Mouse (Mus musculus) testis, postnatal 14 days (tissue): ENCODE results near the gene Gm45713.
"Not testable (repeated sequence)": the region's sequence is repeated elsewhere in the genome, so short reads cannot be mapped to it uniquely, and the experiment has no call there.

Source experiments
- DNase-seq: peaks from one replicate; pipeline ENCODE4 v3.0.0; 2021; ENCODE audit warnings: low spot score

Gm45713 gene

DNA sequence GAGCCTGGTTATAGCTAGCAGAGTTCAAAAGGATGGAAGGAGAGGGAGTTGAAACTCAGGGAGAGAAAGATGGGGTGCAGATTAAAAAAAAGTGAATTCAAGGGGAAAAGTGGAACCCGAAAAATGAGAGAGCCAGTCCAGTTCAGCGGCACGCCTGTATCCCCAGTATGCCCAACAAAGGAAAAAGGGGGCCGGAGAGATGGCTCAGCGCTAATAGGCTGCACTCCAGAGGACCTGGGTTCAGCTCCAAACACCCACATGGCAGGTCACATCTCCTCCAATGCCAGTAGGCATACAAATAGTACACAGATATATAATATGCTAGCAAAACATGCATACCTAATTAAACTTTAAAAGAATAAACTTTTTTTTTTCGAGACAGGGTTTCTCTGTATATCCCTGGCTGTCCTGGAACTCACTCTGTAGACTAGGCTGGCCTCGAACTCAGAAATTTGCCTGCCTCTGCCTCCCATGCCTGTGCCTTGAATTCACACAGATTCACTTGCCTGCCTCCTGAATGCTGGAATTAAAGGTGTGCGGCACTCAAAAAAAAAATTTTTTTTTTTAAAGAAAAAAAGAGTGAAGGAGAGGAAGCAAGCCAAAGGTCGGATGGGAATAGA, 27.1 kb upstream of the Gm45713 start:
- no peak for DNase-seq

DNA sequence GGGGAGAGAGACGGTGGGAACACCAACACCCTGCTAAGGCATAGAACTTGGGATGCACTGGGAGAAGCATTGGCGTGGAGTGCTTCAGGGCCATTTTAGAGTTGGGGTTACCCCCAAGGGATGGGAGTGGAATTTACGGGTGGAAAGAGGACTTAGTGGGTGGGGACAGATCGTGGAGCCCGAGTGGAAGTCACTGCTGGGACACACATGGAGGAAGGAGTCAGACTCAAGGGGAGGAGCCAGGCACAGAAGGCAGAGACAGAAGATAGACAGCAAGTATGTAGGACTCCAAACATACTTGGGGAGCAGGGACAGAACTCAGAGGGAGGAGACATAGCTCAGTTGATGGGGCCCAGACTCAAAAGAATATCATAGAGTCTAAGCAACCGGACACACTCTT, 26.5 kb upstream of the Gm45713 start:
- DNase-seq, result no peak

DNA sequence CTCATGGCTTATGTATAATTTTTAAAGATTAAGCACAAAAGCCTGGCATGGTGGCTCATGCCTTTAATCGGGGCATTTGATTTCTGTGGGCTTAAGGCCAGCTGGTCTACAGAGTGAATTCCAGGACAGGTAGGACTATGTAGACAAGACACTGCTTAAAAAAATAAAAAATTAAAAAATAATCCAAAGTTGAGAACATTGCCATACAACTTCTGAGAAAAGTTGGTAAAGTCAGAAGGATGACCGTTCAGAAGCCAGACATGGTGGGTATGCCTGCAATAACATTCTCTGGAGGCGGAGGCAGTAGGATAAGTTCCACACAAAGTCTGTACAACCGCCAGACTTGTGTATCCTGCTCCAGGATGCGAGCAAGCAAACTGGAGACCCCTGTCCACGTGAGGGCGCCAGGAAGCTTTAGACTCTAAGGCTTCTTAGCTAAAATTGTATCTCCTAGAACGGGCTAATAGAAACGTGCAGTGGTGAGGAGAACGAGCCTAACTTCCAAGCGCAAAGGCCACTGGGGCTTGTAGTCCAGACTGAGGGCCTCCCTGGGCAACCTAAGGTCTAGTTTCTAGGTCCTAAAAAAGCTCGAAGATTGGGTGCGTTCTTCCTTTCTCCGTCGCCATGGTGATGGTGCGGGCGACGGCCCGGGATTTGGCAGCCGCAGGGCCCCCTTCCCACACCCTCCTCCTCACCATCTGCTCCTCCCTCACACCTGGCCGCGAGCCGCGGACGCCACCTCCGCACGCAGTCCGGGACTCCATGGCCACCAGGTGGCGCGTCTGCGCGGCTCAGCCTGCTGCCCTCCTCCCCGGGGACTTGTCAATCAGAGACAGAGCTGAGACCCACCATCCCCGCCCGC, 25.8 kb upstream of the Gm45713 start:
- DNase-seq, result peak; percentile 89

DNA sequence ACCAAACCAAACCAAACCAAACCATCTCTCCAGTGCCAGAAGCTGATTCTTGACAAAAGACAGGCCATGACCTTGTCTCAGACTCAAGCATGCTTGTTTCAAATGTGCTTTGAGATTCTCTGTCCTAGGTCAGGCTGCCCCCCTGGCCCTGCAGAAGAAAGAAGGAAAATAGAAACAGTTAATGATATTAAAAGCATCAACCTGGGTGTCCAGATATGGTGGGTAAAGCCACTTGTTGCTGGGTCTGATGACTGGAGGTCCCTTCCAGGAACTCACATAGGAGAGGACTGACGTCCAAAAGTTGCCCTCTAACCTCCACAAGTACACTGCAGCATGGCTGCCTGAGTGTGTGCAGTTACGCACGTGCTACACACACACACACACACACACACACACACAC, 24.8 kb upstream of the Gm45713 start:
- no peak for DNase-seq

DNA sequence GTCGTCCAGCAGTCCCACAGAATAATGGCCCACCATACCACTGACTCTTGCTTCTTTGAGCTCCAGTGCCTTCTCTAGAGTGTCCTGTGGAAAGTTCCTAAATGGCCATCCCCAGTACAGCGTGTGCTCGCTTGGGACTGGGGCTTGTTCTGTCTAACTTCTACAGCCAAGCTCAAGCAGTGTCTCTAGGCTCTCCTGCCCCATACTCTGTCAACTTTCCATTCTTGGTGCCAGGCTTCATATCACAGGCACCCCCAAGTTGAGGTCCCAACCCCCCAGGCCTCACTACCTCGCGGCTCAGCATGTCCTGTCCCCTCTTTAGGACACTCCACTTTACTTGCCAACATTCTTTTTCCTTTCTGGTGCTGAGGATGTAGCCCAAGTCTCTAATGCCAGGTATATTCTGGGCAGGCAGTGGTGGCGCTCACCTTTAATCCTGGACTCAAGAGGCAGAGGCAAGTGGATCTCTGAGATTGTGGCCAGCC, 24.3 kb upstream of the Gm45713 start:
- DNase-seq, result no peak

DNA sequence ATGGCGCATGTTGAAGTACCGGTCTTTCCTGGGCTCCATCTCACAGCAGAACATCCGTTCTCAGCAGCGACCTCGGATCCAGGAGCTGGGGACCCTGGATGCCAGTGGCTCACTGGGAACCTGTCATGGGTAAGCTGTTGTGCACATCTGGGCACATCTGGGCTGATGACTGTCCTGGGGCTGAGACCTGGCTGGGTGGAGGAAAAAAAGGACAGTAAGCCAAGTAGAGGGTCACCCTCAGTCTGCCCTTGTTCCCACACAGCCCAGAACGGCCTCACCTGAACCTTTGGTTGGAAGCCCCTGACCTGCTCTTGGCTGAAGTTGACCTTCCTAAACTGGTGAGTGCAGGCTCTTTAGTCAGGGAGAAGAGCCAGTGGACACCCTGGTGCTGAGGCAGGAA, 23.0 kb upstream of the Gm45713 start:
- DNase-seq, result no peak

DNA sequence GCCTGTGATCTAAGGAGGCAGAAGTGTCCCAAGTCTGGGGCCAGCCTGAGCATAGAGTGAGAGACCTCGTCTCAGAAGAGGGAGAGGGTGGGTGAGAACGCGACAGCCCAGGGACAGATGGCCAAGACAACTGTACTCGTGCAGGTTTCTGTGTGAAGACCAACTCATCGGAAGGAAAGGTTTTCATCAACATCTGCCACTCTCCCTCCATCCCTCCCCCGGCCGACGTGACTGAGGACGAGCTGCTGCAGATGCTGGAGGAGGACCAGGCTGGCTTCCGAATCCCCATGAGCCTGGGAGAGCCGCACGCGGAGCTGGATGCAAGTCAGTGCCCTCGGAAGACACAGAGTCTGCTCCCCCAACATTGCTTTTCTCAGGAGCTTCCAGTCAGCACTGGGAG, 21.4 kb upstream of the Gm45713 start:
- DNase-seq, result no peak

DNA sequence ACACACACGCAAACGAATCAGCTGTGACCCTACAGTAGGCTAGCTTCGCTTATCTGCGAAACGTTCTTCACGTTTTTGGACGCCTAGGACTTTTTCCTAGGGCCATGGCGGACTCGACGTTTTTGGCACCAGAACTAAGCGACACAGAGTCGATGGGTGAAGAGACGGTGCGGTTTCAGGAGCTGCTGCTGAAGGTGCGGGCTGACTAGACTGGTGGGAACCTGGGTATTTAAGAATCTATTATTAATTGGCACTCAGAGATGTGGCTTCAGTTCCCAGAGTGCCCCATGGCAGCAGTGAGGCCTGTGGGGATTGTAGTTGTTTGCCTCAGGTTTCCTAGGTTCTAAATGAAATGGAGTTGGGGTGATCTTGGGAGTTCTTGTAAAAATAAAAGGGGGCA, 20.2 kb upstream of the Gm45713 start:
- DNase-seq, result no peak

DNA sequence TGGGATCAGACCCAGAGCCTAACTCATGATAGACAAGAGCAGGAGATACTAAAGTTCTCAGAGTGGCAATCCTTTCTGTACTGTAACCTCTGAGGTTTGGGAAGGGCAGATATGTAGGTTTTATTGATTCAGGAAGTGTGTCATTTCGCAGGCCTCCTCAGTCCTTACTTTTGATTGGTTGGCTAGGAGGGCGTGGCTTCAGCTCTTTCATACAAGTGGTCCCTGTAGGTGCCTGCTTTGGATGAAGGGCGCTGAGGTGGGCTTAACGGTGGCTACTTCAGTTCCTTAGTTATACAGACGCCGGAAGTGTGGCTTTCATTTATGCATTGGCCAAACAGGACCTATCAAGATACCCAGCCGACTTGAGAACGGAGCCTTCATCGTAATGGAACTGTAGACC, 19.6 kb upstream of the Gm45713 start:
- no peak for DNase-seq

DNA sequence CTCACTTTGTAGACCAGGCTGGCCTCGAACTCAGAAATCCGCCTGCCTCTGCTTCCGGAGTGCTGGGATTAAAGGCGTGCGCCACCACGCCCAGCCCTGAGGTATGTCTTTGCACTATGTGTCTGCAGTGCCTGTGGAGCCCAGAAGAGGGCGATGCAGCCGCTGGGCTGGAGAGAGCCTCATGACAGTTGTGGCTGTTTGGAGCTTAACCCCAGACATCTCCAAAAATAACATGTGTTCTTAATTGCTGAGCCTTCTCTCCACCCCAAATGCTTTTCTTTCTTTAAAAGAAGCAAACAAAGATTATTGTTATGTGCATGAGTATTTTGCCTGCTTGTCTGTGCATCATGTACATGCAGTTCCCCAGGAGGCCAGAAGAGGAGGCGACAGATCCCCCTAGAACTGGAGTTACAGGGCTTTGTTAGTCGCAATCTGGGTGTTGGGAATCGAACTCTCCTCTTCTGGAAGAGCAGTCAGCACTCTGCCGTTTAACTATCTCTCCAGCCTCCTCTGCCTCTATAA, 19.0 kb upstream of the Gm45713 start:
- no peak for DNase-seq

DNA sequence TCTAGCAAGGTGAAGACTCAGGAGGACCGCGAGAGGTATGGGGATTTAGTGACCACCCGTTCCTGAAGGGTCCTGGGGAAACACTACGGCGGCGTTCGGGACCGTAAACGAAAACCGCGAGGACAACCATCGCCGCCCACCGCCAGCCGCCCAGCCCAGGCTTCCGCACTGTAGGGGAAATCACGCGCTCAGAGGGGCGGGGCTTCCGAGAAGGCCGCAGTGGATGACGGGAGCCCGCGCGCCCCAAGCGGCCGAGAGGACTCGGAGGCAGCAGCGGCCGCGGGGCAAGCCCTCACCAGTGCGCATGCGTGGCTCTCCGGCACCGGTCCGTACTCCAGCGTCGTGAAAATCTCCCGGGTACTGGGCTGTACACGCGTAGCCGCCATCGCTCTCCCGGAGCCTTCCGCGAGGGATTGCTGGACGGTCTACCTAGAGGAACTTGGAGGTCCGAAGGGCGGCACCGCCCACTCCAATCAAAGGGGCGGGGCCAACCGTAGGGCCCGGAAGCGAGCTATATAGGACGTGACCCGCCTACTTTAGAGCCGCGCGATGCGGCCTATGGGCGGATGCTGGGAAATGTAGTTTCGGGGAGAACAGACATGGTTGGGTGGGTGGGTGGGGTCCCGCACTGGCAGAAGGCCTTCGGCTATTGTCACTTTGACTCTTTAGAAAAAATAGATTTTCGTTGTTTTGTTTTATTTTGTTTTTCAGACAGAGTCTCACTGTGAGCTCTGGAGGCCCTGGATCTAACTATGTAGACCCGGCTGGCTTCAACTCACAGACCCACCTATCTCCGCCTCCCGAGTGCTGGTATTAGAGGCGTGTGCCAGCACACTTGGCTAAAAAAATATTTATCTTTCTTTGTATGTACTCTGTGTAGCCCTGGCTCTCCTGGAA, 18.3 kb upstream of the Gm45713 start, which contains the start of the genes Pih1d1 and Aldh16a1:
Pih1d1 (plus strand) TSS at position 208 of the 897 bp plus-strand sequence.
Aldh16a1 (minus strand) TSS at position 489 of the 897 bp plus-strand sequence.
- DNase-seq, result peak; percentile 97

DNA sequence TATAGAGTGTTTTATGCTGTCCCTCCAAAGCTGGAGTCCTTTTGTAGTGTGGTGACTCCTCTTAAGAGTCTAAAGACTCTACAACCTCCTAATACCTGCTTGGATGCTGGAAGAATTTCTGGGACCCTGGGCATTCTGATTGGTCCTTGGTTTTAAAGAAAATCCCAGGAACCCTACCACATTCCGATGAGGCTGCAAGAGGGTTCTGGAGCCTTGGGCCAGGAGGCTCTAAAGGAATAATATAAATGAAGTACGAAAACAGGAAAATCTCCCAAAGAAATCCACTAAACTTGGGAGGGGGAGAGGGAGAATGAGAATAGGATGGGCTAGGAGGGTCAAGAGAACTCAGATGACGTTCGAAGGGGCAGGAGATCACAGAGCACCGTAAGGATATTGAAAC, 17.6 kb upstream of the Gm45713 start:
- DNase-seq, result no peak

DNA sequence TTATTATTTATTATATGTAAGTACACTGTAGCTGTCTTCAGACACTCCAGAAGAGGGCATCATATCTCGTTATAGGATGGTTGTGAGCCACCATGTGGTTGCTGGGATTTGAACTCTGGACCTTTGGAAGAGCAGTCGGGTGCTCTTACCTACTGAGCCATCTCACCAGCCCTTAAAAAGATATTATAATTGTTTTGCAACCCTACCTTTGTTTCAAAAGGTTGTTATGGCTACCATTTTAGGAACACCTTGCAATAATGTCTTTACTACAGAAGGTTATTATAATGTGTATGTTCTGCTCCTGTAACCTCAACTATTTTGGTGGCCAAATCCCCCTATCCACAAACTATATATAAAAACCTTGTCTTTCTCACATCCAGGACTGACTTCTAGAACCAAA, 17.0 kb upstream of the Gm45713 start:
- not testable (repeated sequence) for DNase-seq

DNA sequence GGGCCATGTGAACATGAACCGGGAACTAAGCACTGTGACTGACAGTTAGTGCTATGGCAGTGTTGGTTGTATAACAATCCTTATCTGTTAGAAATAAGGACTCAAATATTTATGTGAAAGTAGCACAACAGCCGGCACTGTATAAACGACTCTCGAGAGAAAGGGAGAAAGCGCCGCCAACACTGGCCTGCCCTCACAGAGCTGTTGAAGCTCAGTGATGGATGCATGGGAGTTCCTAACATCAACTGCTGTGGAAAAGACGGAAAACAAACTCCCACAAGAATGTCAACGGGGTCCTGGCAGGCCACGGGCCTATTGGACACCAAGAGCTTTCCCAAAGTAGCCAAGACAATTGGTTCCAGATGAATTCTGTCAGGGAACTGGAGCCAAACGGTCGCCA, 15.3 kb upstream of the Gm45713 start:
- no peak for DNase-seq

DNA sequence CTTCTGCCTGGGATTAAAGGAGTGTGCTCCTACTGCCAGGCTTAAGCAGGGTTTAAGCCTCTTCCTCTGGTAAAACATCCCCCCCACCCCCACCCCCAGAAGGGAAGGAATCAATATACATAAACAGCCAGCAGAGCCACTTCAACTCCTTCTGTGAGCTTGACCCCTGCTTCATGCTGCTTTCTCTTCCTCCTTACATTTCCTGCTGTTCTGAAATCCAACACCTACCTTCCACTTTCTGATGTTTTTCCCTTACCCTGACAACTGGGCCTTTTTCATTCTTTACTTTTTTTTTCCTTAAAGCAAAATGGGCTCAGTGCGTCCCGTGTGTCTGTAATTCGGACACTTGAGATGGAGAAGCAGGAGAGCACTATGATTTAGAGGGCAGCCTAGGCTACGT, 14.3 kb upstream of the Gm45713 start:
- DNase-seq, result no peak

DNA sequence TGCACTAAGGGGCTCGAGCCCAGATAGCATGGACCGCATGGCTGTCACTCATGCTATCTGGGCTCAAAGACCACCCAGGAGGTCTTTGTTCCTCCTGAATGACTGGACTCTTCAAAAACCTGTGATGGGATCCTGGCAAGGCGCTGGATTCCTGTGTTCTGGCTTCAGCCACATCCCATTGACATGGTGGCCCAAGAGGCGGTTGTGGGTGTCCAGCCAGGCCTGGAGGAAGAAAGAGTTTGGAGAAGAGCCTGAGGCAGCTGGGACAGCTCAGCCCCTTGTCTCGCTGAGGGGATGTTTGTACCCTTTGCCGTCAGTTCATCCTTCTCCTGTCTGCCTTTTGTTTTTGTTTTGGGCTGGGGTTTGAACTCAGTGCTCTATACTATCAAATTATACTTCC, 13.5 kb upstream of the Gm45713 start:
- DNase-seq, result no peak

DNA sequence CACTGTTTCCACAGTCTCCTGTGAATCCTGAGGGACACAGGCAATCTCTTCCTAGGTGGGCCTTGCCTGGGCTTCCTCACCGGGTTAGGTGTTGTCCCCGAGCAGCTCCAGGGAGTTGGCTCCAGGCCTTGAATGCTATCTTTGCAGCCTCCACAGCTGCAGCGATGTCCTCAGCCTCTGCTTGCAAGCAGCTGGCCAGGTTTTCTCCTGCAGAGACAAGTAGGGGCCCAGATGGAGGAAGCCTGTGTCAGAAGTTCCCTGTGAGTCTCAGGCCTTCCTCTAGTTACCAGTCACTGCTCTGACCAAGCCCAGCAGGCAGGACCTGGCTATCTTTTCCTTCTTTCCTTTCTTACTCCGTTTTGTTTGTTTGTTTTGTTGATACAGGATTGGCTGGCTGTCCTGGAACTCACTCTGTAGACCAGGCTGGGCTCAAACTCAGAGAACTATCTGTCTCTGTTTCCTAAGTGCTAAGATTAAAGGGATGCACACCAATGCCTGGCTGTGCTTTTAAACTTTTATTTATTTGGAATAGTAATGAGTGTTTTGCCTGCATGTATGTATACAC, 12.6 kb upstream of the Gm45713 start:
- DNase-seq, result no peak

DNA sequence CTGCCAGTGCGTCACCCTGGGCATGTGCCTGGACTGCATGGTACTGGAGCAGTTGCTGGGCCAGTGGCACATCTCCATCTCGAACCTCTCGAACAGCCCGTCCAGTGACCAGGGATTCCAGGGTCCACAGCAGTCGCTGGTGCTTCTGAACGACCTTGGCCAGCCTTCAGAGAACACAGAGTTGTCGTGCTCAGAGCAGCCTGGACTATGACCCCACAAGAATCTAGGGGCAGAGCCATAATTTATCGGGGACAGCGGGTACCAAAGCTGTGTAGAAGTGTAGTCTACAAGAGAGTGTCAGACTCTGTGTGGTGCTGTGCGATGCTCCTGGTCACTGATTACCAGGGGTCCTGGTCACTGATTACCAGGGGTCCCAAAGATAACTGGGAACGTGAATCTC, 11.9 kb upstream of the Gm45713 start:
- no peak for DNase-seq

DNA sequence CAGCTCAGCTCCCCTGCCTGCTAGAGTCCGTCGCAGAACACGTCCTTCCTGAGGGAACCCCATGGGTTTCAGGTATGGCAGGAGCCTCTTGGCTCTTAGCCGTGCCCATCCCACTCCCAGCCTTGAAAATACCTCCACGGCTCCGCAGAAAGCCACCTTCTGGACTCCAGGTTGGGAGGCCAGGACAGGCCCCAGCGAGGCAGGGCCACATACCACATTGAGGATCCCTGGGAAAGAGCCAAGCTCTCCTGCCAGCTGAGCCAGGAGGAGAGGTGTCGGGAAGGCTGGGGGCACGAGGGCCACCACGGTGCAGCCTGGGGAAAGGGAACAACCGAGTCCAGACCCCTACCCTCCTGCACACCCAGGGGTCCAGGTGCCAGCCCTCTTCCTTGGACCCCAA, 11.2 kb upstream of the Gm45713 start:
- DNase-seq, result no peak

DNA sequence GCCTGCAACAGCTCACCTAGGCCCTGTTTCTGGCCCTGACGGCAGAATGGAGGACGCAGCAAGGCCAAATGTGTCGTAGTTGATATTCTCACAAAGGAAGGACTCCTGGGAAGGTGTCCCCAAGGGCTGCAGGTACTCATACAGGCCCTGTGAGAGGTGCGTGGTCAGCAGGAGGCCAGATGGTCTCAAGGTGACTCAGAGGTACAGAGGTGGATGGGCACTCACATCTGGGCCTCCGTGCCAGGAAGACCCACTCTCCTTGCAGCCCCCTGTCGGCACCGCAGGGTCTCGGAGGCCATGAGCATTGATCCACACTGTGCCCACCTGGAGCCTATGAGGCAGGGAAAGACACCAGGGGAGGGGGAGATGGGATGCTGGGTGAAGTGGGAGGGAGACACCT, 9.4 kb upstream of the Gm45713 start:
- no peak for DNase-seq

DNA sequence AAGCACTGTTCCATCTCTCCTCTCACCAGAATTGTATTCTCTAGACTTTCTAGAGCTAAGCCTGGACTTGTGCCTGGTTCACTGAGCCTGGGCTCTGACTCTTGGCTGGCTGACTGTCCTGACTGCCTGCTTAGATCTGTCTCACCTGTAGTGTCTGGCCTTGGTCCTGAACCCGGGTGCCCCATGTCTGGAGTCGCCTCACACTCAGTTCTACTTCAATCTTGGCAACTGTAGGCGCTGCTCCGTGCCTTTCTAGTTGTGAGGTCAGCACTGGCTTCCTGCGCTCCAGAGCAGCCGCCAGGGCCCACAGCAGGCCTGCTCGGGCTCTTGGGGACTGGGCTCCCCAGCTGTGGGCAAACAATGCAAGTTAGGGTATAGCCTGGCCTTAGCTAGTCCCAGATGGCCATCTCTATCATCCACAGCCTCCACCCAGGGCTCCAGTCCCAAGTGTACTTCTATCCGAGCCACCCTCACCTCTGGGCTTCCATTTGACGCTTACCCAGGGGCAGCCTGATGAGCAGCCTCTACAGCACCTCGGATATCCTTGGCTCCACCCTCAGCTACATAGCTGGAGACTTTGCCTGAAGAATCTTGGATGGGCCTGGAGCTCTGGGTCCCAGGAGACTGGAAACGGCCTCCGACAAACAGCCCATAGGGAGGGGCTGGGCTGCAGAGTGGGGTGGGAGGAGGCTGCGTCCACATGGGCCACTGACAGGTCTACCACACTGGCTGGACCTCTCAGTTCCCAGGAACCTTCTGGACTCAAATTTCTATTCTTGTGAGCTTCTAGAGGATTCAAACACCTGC, 8.5 kb upstream of the Gm45713 start:
- DNase-seq, result no peak
